Mouse (Mus musculus): ENCODE measurements around the gene Wdr82. TPM values are rescaled to one million over a fixed set of nuclear protein-coding genes. Genes with fewer than 3 reads are reported as not detected.

Gene Wdr82
- total RNA-seq, 2 experiments from 2014 or later, result 19.4 to 25.9 TPM

GRCm38 (mm10) chr9:106236156-106236817, 65.6 kb downstream of the Wdr82 start:
- no peak for DNase-seq

DNA sequence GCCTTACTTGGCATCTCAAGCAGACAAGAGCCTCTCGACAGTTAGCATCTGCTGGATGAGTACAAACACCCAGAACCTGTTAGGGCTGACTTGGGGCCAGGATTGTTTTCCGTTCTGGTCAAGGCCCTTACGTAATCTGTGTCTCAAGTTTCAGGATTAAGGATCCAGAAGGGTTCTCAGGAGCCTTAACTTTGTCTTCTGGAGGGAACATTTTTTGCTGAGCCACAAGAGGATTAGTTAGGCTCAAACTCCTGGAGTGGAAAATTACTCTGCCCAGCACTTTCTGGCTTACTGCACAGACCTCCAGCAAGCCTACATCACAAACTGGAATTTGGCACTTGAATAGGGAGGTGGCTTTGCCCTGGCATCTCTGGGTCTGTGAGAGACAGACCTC, 66.1 kb downstream of the Wdr82 start:
- intact Hi-C loops (cut with DNase I), result no loop called here
- no peak for TF ChIP-seq CTCF (IDR thresholded peaks at IDR 0.05)
- DNase-seq, result peak; percentile 56
- Histone ChIP-seq H3K4me3 (no peak overlapping the region), H3K27ac (peak overlapping the region; percentile 53)

More at GRCm38 (mm10) chr9:106236156-106236817, 65.6 kb downstream of the Wdr82 start:
- no peak for TF ChIP-seq CTCF (IDR thresholded peaks at IDR 0.05)
- Histone ChIP-seq H3K4me3 (no peak overlapping the region), H3K27ac (peak overlapping the region; percentile 53)
- intact Hi-C loops (cut with DNase I), result no loop called here

GRCm38 (mm10) chr9:106237401-106237800, 66.7 kb downstream of the Wdr82 start:
- no peak for TF ChIP-seq CTCF (IDR thresholded peaks at IDR 0.05)
- DNase-seq, result no peak
- Histone ChIP-seq H3K4me3 (no peak overlapping the region), H3K27ac (peak overlapping the region; percentile 53)
- intact Hi-C loops (cut with DNase I), result no loop called here

- H3K4me3 ChIP-seq, result no peak overlapping the region
- TF ChIP-seq CTCF (IDR thresholded peaks at IDR 0.05), result no peak
- 0 out of 2 replicates have a peak overlapping the region, but pooled peaks have one; percentile 53 for H3K27ac ChIP-seq
- DNase-seq, result no peak
- intact Hi-C loops (cut with DNase I), result no loop called here
These were observed 67.2 kb downstream of the Wdr82 start for GRCm38 (mm10) chr9:106237878-106238277.

Small RNA genes within 50 kb of the gene (microRNA-seq; reads per million reads assigned to microRNA genes)
- gene Mir135a-1 (not detected), gene Mirlet7g (86,297 reads per million, percentile 100 among the genes with 10 or more reads in this experiment)

Other genes with a start within 250 kb of the Wdr82 start
- gene Col6a5, start 210.3 kb upstream of the Wdr82 start, total RNA-seq (2021), result under 1 TPM; 0.08 to 0.10 TPM
- gene Col6a4, start 74.1 kb upstream of the Wdr82 start, total RNA-seq (2021), result not detected
- gene Glyctk, start 12.8 kb upstream of the Wdr82 start, total RNA-seq (2021), result 1 to 10 TPM in 1 of 2 experiments, under 1 TPM in 1; 0.61 to 2.8 TPM
- gene Ppm1m, start 28.8 kb downstream of the Wdr82 start, total RNA-seq (2021), result 1 to 10 TPM; 2.1 to 5.2 TPM
- 100 to 1,000 TPM; 127 to 210 TPM for gene Twf2, start 32.2 kb downstream of the Wdr82 start, total RNA-seq (2021)
- under 1 TPM; 0.17 to 0.23 TPM for gene Tlr9, start 51.7 kb downstream of the Wdr82 start, total RNA-seq (2021)
- 100 to 1,000 TPM; 209 to 290 TPM for gene Alas1, start 77.7 kb downstream of the Wdr82 start, total RNA-seq (2021)
- 1 to 10 TPM; 1.4 to 2.1 TPM for gene Poc1a, start 110.1 kb downstream of the Wdr82 start, total RNA-seq (2021)
- gene Dusp7, start 197.7 kb downstream of the Wdr82 start, total RNA-seq (2021), result 10 to 100 TPM; 26.6 to 34.6 TPM